Mouse (Mus musculus) cerebellum, adult 2 months (tissue): Measurements from ENCODE around the gene Wars2.

Experiments
- CTCF ChIP-seq: fragments of 200-500 bp; IDR thresholded peaks from 2 replicates; pipeline ENCODE4 v1.5.1; 2011; ENCODE audit warnings: low read depth, mild to moderate bottlenecking, control low read depth, low read length, moderate library complexity, borderline replicate concordance; ENCODE audit not compliant: insufficient read depth
- POLR2A ChIP-seq: fragments of 200-500 bp; IDR thresholded peaks from 2 replicates; pipeline ENCODE4 v1.6.1; 2011; ENCODE audit warnings: low read length, control low read depth, borderline replicate concordance; ENCODE audit not compliant: insufficient read depth

- no peak for TF ChIP-seq CTCF
- no peak for TF ChIP-seq POLR2A
Observed at GRCm38 (mm10) chr3:99227807-99228206, 86.9 kb downstream of the Wars2 start.
